Mouse (Mus musculus) C3H10T1/2 (cell line): Measurements from ENCODE around the gene Noxa1. TPM values are rescaled to one million over a fixed set of nuclear protein-coding genes. Genes with fewer than 3 reads are reported as not detected.

Experiments
- polyA plus RNA-seq, 2 experiments: library from polyadenylated mRNA; unstranded; fragments of >200 nt; fragmentation: generic; extraction: Trizol; gene quantifications; one replicate each; pipeline ENCODE4 v1.2.1; 2012; ENCODE audit warnings: missing spikeins in 2 of 2

The Noxa1 gene
- polyA plus RNA-seq = under 1 TPM in 1 of 2 experiments, not detected in 1; 0.04 TPM

DNA sequence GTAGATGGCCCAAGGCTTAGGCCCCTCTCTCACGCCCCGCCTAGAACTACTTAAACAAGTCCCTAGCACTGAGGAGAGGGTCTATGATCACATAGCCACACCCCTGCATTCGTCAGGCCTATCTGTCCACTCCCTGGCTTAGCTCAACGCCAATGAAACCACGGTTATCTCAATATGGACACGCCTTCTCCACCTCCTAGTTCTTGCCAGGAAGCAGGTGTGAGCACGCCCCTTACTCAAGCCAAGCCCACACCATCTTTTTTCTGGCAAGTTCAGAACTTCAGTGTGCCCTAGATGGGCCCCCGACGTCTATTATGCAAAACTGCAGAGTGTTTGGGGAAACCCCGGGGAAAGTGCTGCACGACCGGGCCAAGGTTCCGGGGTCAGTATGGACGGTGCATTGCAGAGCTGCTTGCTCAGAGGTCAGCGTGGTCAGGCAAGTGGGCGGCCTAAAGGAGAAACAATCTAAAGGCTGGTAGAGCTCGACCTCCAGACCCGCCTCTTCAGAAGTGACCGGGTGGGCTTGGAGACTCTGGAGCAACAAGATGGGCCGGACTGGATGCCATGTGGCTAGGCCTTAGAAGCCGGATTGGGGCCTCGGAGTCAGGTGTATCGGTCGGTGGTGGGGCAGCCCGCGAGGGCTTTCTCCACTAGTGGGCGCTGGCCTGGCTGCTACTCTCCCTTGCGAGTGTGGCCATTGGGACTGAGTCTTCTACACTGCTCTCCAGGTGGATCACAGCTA, at the start of gene Noxa1:
Noxa1 (minus strand) TSS at position 41 of the 742 bp plus-strand sequence.

DNA sequence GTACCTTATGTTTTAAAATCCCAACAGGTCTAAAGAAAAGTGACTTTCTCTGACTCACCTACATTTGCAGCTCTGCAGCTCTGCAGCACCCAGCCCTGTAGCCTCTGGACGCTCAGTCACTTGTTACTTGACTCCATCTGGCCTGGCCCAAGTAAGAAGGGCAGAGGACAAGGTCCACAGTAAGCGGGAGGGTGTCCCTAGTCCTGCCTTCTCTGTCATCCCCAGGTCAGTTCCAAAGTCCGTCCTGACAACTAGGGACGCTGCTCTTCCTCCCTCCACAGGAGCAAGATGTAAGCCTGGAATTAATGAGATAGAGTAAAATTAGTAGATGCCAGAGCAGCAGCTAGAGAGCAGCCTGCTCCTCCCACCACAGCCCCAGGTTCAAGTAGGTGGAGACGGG, 14.9 kb downstream of the Noxa1 start, which contains the start of gene Entpd8:
Entpd8 (plus strand) TSS at position 229 of the 400 bp plus-strand sequence.

DNA sequence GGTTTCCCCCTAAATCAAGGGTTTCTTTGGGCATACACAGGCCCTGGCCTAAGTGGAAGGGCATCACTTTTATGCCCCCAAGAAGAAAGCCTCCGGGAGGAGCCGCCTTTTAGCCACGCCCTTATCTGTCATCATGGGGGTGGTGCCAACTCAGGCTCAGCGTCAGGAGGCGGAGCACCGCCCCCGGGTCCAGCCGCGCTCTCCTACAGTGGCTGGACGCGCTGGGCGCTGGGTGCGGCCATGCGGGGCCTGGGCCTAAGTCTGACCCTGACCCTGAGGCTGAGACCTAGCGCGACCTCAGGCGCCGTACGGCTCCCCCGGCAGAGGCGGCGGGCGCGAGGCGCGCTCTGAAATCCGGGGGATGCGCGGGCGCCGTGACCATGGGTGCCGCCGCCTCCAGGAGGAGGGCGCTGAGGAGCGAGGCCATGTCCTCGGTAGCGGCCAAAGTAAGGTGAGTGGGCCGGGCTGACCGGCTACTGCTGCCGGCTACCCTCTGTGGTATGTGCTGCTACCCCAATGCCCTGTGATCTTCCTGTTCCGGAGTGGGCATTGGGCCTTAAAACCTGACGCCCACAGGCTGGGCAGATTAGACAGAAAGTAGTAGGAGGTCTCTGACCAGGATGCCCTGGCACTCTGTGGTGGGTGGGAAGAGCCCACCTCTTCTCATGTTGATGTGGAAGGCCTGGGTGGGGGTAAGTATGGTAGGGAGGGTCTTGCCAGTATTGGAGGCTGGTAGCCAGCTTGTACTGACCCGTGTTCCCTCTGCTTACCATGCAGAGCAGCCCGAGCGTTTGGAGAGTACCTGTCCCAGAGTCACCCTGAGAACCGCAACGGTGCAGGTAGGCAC, 40.5 kb downstream of the Noxa1 start, which contains the start of gene Nsmf:
Nsmf (plus strand) TSS at position 135 of the 847 bp plus-strand sequence.

Other genes with a start within 250 kb of the Noxa1 start
- 10 to 100 TPM in 1 of 2 experiments, 1 to 10 TPM in 1; 2.6 to 25.3 TPM for gene Ehmt1, start 175.5 kb downstream of the Noxa1 start, polyA plus RNA-seq
- 10 to 100 TPM; 18.0 to 19.2 TPM for gene Arrdc1, start 159.9 kb downstream of the Noxa1 start, polyA plus RNA-seq
- 10 to 100 TPM; 11.8 to 18.9 TPM for gene Zmynd19, start 145.4 kb downstream of the Noxa1 start, polyA plus RNA-seq
- gene Dph7, start 132.7 kb downstream of the Noxa1 start, polyA plus RNA-seq = 10 to 100 TPM in 1 of 2 experiments, 1 to 10 TPM in 1; 6.6 to 19.2 TPM
- gene Mrpl41, start 120.1 kb downstream of the Noxa1 start, polyA plus RNA-seq = 10 to 100 TPM; 54.1 to 79.8 TPM
- gene Pnpla7, start 119.1 kb downstream of the Noxa1 start, polyA plus RNA-seq = 10 to 100 TPM in 1 of 2 experiments, 1 to 10 TPM in 1; 4.3 to 10.4 TPM
- 10 to 100 TPM; 36.2 to 56.6 TPM for gene Nsmf, start 40.8 kb downstream of the Noxa1 start, polyA plus RNA-seq
- not detected for gene Entpd8, start 14.8 kb downstream of the Noxa1 start, polyA plus RNA-seq
- gene Nrarp, start 85.6 kb upstream of the Noxa1 start, polyA plus RNA-seq = under 1 TPM; 0.13 to 0.19 TPM
- 10 to 100 TPM in 1 of 2 experiments, 1 to 10 TPM in 1; 9.1 to 26.9 TPM for gene Tor4a, start 101.7 kb upstream of the Noxa1 start, polyA plus RNA-seq
- 10 to 100 TPM; 29.0 to 67.4 TPM for gene Nelfb, start 116.3 kb upstream of the Noxa1 start, polyA plus RNA-seq
- under 1 TPM in 1 of 2 experiments, not detected in 1; 0.02 TPM for gene Stpg3, start 119.5 kb upstream of the Noxa1 start, polyA plus RNA-seq
- gene Fam166a, start 123.6 kb upstream of the Noxa1 start, polyA plus RNA-seq = 1 to 10 TPM in 1 of 2 experiments, not detected in 1; 1.6 TPM
- 100 to 1,000 TPM; 598 to 649 TPM for gene Tubb4b, start 129.6 kb upstream of the Noxa1 start, polyA plus RNA-seq
- not detected for gene Slc34a3, start 139.2 kb upstream of the Noxa1 start, polyA plus RNA-seq
- gene Rnf224, start 141.6 kb upstream of the Noxa1 start, polyA plus RNA-seq = not detected
- gene Rnf208, start 147.1 kb upstream of the Noxa1 start, polyA plus RNA-seq = not detected
- under 1 TPM; 0.08 to 0.35 TPM for gene Cysrt1, start 147.3 kb upstream of the Noxa1 start, polyA plus RNA-seq
- gene AL732309.1, start 151.7 kb upstream of the Noxa1 start, polyA plus RNA-seq = 1 to 10 TPM; 2.2 to 6.1 TPM
- gene Tmem203, start 160.3 kb upstream of the Noxa1 start, polyA plus RNA-seq = 10 to 100 TPM; 38.1 to 48.4 TPM
- gene Tprn, start 167.5 kb upstream of the Noxa1 start, polyA plus RNA-seq = 10 to 100 TPM; 10.9 to 14.3 TPM
- 100 to 1,000 TPM; 140 to 186 TPM for gene Ssna1, start 177.3 kb upstream of the Noxa1 start, polyA plus RNA-seq
- gene Anapc2, start 177.3 kb upstream of the Noxa1 start, polyA plus RNA-seq = 100 to 1,000 TPM in 1 of 2 experiments, 10 to 100 TPM in 1; 98.4 to 128 TPM
- not detected for gene Tmem210, start 193.0 kb upstream of the Noxa1 start, polyA plus RNA-seq
- gene Lrrc26, start 194.8 kb upstream of the Noxa1 start, polyA plus RNA-seq = not detected
- gene Grin1, start 224.0 kb upstream of the Noxa1 start, polyA plus RNA-seq = under 1 TPM; under 0.01 to 0.06 TPM
- 10 to 100 TPM; 16.1 to 49.7 TPM for gene Man1b1, start 237.2 kb upstream of the Noxa1 start, polyA plus RNA-seq